Mouse (Mus musculus) liver, embryonic 13.5 days (tissue): ENCODE measurements around the gene Fgfr2. TPM values are rescaled to one million over a fixed set of nuclear protein-coding genes. Genes with fewer than 3 reads are reported as not detected.

Source experiments
- ATAC-seq: fragments of 200-750 bp; cut with Nextera tagmentation; 2 replicates; pipeline ENCODE4 v1.8.0; 2017; ENCODE audit warnings: low read depth, mild to moderate bottlenecking, moderate number of reproducible peaks, moderate library complexity
- DNase-seq: peaks from one replicate; pipeline ENCODE4 v3.0.0; 2022
- H3K27ac ChIP-seq: fragments of 300-500 bp; sonication (generic); 2 replicates; pipeline ENCODE4 v1.5.1; 2015; ENCODE audit warnings: moderate library complexity, mild to moderate bottlenecking, inconsistent platforms
- H3K27me3 ChIP-seq: fragments of 300-500 bp; sonication (generic); 2 replicates; pipeline ENCODE4 v1.6.1; 2015; ENCODE audit warnings: mild to moderate bottlenecking, inconsistent platforms
- H3K36me3 ChIP-seq: fragments of 300-500 bp; sonication (generic); 2 replicates; pipeline ENCODE4 v1.6.1; 2015; ENCODE audit warnings: mild to moderate bottlenecking, inconsistent platforms
- H3K4me1 ChIP-seq: fragments of 300-500 bp; sonication (generic); replicated peaks from 2 replicates; pipeline ENCODE4 v1.6.1; 2015; ENCODE audit warnings: inconsistent platforms
- H3K4me2 ChIP-seq: fragments of 300-500 bp; sonication (generic); 2 replicates; pipeline ENCODE4 v1.6.1; 2015; ENCODE audit warnings: inconsistent platforms, mild to moderate bottlenecking, moderate library complexity
- H3K4me3 ChIP-seq: fragments of 300-500 bp; sonication (generic); replicated peaks from 2 replicates; pipeline ENCODE4 v1.5.1; 2015; ENCODE audit warnings: mild to moderate bottlenecking, inconsistent platforms
- H3K9ac ChIP-seq: fragments of 300-500 bp; sonication (generic); 2 replicates; pipeline ENCODE4 v1.6.1; 2015; ENCODE audit warnings: mild to moderate bottlenecking, inconsistent platforms
- H3K9me3 ChIP-seq: fragments of 300-500 bp; sonication (generic); replicated peaks from 2 replicates; pipeline ENCODE4 v1.6.1; 2016; ENCODE audit warnings: inconsistent platforms
- WGBS: fragments of 180-500 bp; shearing (Covaris S2); methylation state at CpG from one replicate; pipeline ENCODE4 v1.1.7; 2015; ENCODE audit not compliant: insufficient replicate concordance; 5-methylcytosine and 5-hydroxymethylcytosine counted together
- polyA plus RNA-seq: library from polyadenylated mRNA; unstranded; fragments of >200 nt; fragmentation: Nextera tagmentation; extraction: Ambion mirVana; gene quantifications from 2 replicates; pipeline ENCODE4 v1.2.1, GENCODE M21; 2015

The Fgfr2 gene
- polyA plus RNA-seq, 1 experiment from 2014 or later, result 8.9 TPM

- H3K4me2 ChIP-seq, result no peak overlapping the region
- 74% methylated on average over 9 of the region's 9 CpGs for WGBS
- no peaks in the 10 kb centered on the region for H3K36me3 ChIP-seq
- no peak overlapping the region for H3K9ac ChIP-seq
- no peaks in the 10 kb centered on the region for H3K9me3 ChIP-seq
- ATAC-seq (no peak), DNase-seq (no peak)
- no peak overlapping the region for H3K27ac ChIP-seq
- no peak overlapping the region for H3K4me3 ChIP-seq
- peaks cover 4% of the 10 kb centered on the region; the same call in 1 of the 2 replicates for H3K4me1 ChIP-seq
- H3K27me3 ChIP-seq, result peaks cover 26% of the 10 kb centered on the region
Observed at GRCm38 (mm10) chr7:132158321-132159025, 964.7 kb downstream of the Fgfr2 start.

GRCm38 (mm10) chr7:132154368-132154961 is 968.7 kb downstream of the Fgfr2 start, which contains the start of gene Cpxm2:
TSS of gene Cpxm2 (minus strand) at chr7:132154739.
- no peak within 1 kb of the TSS for H3K4me3 ChIP-seq
- no peak for ATAC-seq
- H3K27ac ChIP-seq, result no peak within 1 kb of the TSS
- no peaks in the 10 kb centered on the region for H3K9me3 ChIP-seq
- peaks cover 28% of the 10 kb centered on the region for H3K27me3 ChIP-seq
- no peak for DNase-seq
- 5% methylated on average over 42 of the region's 43 CpGs for WGBS
- peak within 1 kb of the TSS; percentile 32; the same call in 1 of the 2 replicates for H3K4me2 ChIP-seq
- no peak within 1 kb of the TSS for H3K9ac ChIP-seq
- no peaks in the 10 kb centered on the region for H3K36me3 ChIP-seq
- H3K4me1 ChIP-seq, result peaks cover 4% of the 10 kb centered on the region; the same call in 1 of the 2 replicates

GRCm38 (mm10) chr7:132153725-132154147 is 969.4 kb downstream of the Fgfr2 start:
- no peaks in the 10 kb centered on the region for H3K36me3 ChIP-seq
- H3K9me3 ChIP-seq, result no peaks in the 10 kb centered on the region
- DNase-seq, result no peak
- H3K9ac ChIP-seq, result no peak overlapping the region
- peaks cover 4% of the 10 kb centered on the region; the same call in 1 of the 2 replicates for H3K4me1 ChIP-seq
- WGBS, result 46% methylated on average over 6 of the region's 6 CpGs
- peaks cover 28% of the 10 kb centered on the region for H3K27me3 ChIP-seq
- no peak for ATAC-seq
- no peak overlapping the region for H3K27ac ChIP-seq
- H3K4me3 ChIP-seq, result no peak overlapping the region
- H3K4me2 ChIP-seq, result no peak overlapping the region

GRCm38 (mm10) chr7:132145227-132145800 is 977.8 kb downstream of the Fgfr2 start:
- no peak overlapping the region for H3K27ac ChIP-seq
- H3K4me1 ChIP-seq, result no peaks in the 10 kb centered on the region
- no peak for DNase-seq
- no peaks in the 10 kb centered on the region for H3K9me3 ChIP-seq
- no peak overlapping the region for H3K4me3 ChIP-seq
- H3K36me3 ChIP-seq, result no peaks in the 10 kb centered on the region
- no peak overlapping the region for H3K9ac ChIP-seq
- H3K27me3 ChIP-seq, result no peaks in the 10 kb centered on the region
- H3K4me2 ChIP-seq, result no peak overlapping the region
- WGBS, result 58% methylated on average over 15 of the region's 15 CpGs
- ATAC-seq, result no peak

GRCm38 (mm10) chr7:132128687-132129086 is 994.5 kb downstream of the Fgfr2 start:
- Histone ChIP-seq H3K4me1 (no peaks in the 10 kb centered on the region), H3K4me2 (no peak overlapping the region), H3K27ac (no peak overlapping the region), H3K9me3 (no peaks in the 10 kb centered on the region), H3K4me3 (no peak overlapping the region), H3K36me3 (no peaks in the 10 kb centered on the region), H3K27me3 (no peaks in the 10 kb centered on the region), H3K9ac (no peak overlapping the region)
- WGBS, result 66% methylated on average over 6 of the region's 6 CpGs
- ATAC-seq, result no peak
- DNase-seq, result no peak

GRCm38 (mm10) chr7:132124948-132125347 is 998.2 kb downstream of the Fgfr2 start:
- Histone ChIP-seq H3K9ac (no peak overlapping the region), H3K27me3 (no peaks in the 10 kb centered on the region), H3K4me3 (no peak overlapping the region), H3K27ac (no peak overlapping the region), H3K4me1 (no peaks in the 10 kb centered on the region), H3K36me3 (no peaks in the 10 kb centered on the region), H3K4me2 (no peak overlapping the region), H3K9me3 (no peaks in the 10 kb centered on the region)
- 58% methylated on average over 7 of the region's 7 CpGs for WGBS
- ATAC-seq, result no peak
- no peak for DNase-seq

GRCm38 (mm10) chr7:132123211-132123610 is 999.9 kb downstream of the Fgfr2 start:
- no peaks in the 10 kb centered on the region for H3K4me1 ChIP-seq
- H3K4me3 ChIP-seq, result no peak overlapping the region
- WGBS, result 66% methylated on average over 7 of the region's 7 CpGs
- H3K9me3 ChIP-seq, result no peaks in the 10 kb centered on the region
- no peak overlapping the region for H3K4me2 ChIP-seq
- no peaks in the 10 kb centered on the region for H3K36me3 ChIP-seq
- no peak overlapping the region for H3K27ac ChIP-seq
- no peak for DNase-seq
- no peak overlapping the region for H3K9ac ChIP-seq
- no peaks in the 10 kb centered on the region for H3K27me3 ChIP-seq
- ATAC-seq, result no peak

- no peak overlapping the region for H3K27ac ChIP-seq
- H3K4me3 ChIP-seq, result no peak overlapping the region
- no peak overlapping the region for H3K9ac ChIP-seq
- H3K9me3 ChIP-seq, result no peaks in the 10 kb centered on the region
- 75% methylated on average over 4 of the region's 4 CpGs for WGBS
- no peaks in the 10 kb centered on the region for H3K27me3 ChIP-seq
- H3K36me3 ChIP-seq, result no peaks in the 10 kb centered on the region
- ATAC-seq, result no peak
- H3K4me2 ChIP-seq, result no peak overlapping the region
- no peak for DNase-seq
- H3K4me1 ChIP-seq, result no peaks in the 10 kb centered on the region
Observed at GRCm38 (mm10) chr7:132119817-132120216, 1003.3 kb downstream of the Fgfr2 start.

- H3K4me1 ChIP-seq, result no peaks in the 10 kb centered on the region
- no peak overlapping the region for H3K27ac ChIP-seq
- no peaks in the 10 kb centered on the region for H3K27me3 ChIP-seq
- H3K4me2 ChIP-seq, result no peak overlapping the region
- H3K9me3 ChIP-seq, result no peaks in the 10 kb centered on the region
- ATAC-seq (no peak), DNase-seq (no peak)
- no peaks in the 10 kb centered on the region for H3K36me3 ChIP-seq
- 54% methylated on average over 5 of the region's 5 CpGs for WGBS
- no peak overlapping the region for H3K4me3 ChIP-seq
- H3K9ac ChIP-seq, result no peak overlapping the region
Observed at GRCm38 (mm10) chr7:132111770-132112169, 1011.4 kb downstream of the Fgfr2 start.

- H3K36me3 ChIP-seq, result no peaks in the 10 kb centered on the region
- no peak overlapping the region for H3K9ac ChIP-seq
- no peaks in the 10 kb centered on the region for H3K4me1 ChIP-seq
- DNase-seq, result no peak
- H3K27ac ChIP-seq, result no peak overlapping the region
- H3K9me3 ChIP-seq, result no peaks in the 10 kb centered on the region
- ATAC-seq, result no peak
- WGBS, result 61% methylated on average over 3 of the region's 3 CpGs
- H3K27me3 ChIP-seq, result no peaks in the 10 kb centered on the region
- H3K4me2 ChIP-seq, result no peak overlapping the region
- H3K4me3 ChIP-seq, result no peak overlapping the region
Observed at GRCm38 (mm10) chr7:132110308-132110707, 1012.8 kb downstream of the Fgfr2 start.

GRCm38 (mm10) chr7:132106891-132107290 is 1016.3 kb downstream of the Fgfr2 start:
- WGBS, result 68% methylated on average over 4 of the region's 4 CpGs
- Histone ChIP-seq H3K4me2 (no peak overlapping the region), H3K4me3 (no peak overlapping the region), H3K9ac (no peak overlapping the region), H3K4me1 (no peaks in the 10 kb centered on the region), H3K27me3 (no peaks in the 10 kb centered on the region), H3K9me3 (no peaks in the 10 kb centered on the region), H3K27ac (no peak overlapping the region), H3K36me3 (no peaks in the 10 kb centered on the region)
- DNase-seq (no peak), ATAC-seq (no peak)
